Mouse (Mus musculus) ZHBTc4 (cell line): ENCODE data around the gene Antxr1.

Experiments used
- DNase-seq: peaks from one replicate; pipeline ENCODE4 v3.0.0-alpha.2; 2011; ENCODE audit warnings: low read depth, low spot score

The Antxr1 gene

DNA sequence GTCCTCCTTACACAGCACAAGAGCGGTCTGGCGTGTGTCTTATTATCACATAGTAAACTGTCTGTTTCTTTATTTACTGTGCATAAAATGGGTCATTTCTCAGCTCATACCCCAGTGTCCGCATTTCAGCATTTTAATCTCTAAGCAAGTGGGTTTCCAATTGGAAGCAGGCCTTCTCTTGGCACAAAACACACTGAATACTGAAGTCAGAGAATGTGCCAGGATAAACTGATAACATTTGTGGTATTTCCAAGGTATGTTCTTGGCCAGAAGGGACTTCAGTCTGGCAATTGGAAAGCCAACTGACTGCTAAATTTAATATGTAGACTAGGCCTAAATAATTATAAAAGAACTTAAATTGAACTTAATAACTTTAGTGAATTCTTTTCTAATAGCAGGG is 84.9 kb downstream of the Antxr1 start:
- DNase-seq, result no peak

DNA sequence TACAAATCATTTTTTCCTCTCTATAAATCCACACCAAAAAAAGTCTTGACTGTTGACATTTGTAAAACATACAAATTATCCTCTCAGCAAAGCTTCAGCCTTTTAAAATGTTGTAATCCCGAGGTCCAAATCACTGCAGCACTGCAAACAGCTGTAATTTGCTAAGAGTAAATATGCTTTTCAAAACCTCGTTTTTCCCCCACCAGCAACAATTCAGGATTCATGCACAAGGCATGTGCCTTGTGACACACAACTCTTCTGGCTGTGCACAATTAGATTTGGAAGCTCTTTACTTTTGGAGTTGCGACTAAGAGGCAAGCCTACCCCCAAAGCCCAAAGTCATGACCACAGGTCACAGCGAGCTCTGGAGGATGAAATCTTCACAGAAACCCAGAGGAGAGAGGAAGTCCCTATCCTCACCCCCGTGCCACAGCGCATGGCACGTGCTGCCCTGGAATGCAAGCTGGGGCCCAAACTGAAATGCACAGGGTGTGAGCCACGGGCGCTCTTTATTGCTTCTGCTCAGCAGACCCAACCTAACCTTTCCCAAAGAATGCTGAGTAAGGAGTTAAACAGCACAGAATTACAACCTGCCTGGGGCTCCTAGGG is 87.3 kb downstream of the Antxr1 start:
- DNase-seq, result no peak

- DNase-seq, result no peak
These were observed 91.2 kb downstream of the Antxr1 start for GRCm38 (mm10) chr6:87244117-87245100.

DNA sequence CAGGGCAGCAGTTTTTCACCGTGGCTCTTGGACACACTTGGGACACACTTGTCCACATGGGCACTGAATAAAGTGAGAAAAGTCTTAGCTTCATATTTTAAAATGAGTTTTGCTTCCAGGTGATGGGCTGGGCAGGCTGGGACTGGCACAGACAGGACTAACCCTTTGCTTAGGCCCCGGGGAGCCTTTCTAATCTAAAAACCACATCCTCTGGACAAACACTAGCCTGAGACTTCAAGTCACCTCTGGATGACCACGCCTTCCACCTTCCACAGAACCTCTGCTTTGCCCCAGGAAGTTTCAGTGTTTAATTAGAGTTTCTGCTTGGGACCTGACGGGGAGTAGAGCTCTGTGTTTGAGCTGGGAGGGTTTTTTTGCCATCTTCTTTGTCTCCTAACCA is 98.4 kb downstream of the Antxr1 start:
- DNase-seq, result no peak

DNA sequence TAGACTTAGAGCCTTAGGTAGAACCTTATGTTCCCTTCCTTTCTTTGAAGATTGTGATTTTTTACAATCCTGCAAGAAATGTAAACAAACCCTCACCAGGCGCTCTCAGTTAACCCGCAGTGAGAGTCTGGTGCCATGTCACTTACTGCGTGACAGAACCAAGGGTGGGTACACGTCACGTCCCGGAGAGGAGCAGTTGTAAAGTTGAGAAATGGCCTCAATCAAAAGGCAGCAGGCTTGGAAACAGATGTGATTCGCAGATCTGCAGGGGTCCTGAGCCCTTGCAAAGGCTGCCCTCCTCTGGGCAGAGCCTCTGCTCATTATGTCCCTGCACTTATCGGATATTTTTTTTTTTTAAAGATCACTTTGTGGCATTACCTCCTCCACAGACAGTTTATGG is 99.6 kb downstream of the Antxr1 start:
- no peak for DNase-seq

GRCm38 (mm10) chr6:87233111-87233510 is 102.5 kb downstream of the Antxr1 start:
- no peak for DNase-seq

DNA sequence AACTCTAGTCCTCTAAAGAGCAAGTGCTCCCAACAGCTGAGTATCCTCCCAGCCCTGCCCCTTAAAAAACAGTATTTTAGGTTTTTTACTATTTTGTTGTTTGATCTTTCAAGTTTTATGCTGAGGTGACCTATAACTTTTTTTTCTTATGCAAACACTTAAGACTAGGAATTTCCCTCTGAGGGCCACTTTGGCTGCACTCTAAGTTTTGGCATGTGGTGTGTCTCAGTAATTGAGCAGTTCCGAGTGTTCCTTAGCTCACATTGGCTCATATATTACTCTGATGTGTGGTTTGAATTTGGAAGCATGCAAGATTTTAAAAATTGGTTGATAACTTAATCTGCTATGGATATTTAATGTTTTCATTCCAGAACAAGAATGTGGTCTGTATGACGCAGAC is 105.6 kb downstream of the Antxr1 start:
- no peak for DNase-seq

DNA sequence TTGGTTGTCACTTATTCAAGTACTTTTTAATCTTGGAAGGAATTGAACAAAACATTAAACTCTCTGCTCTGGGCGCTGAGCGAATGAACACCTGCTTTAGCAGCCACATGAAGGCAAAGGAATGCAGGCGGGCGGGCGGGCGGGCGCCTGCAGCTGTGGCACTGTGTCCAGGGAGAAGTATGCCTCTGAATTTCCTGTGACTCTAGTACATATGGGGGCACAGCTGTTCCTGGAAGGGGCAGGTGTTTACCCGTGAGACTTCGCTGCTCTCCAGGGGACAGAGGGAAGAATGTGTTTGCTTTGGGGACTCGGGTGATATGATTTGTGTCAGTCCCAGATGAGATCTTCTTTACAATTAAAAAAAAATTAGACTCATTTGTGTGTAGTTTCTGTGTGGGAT is 107.7 kb downstream of the Antxr1 start:
- DNase-seq, result no peak

DNA sequence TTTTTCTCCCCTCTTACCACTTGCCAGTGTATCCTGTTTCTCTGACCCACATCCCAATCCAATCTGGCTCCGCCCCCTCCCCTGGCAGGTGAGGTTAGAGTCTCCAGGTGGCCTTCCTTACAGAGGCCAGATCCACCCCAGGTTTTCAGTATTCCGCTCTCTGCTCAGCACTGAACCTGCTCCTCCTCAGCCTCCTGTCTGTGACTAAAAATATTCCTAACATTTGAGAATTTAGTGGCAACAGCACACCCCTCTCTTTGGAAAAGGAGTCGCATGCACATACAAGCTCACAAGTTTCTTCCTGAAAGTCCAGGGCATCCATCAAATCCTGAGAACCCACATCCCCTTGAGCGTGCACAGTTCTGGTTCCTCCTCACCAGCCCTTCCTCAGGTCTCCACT is 109.3 kb downstream of the Antxr1 start:
- DNase-seq, result no peak

DNA sequence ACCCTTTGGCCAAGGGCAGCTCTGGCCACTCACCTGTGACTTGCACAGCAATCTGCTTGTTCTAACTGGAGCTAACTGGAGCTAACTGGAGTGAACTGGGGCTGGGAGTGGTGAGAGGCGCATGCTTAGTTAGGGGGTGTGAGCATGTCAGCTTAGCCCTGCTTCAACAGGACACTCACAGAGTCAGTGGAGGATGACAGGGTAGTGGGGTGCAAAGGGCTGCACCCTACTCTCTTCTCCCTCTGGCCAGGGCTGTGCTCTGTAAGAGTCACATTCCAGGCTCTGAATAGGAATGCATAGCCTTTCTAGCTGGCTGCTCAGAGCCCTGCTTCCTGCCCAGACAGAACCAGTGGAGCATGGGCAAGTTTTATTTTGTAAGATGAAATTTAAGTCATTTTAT is 110.3 kb downstream of the Antxr1 start:
- peak; percentile 72 for DNase-seq

DNA sequence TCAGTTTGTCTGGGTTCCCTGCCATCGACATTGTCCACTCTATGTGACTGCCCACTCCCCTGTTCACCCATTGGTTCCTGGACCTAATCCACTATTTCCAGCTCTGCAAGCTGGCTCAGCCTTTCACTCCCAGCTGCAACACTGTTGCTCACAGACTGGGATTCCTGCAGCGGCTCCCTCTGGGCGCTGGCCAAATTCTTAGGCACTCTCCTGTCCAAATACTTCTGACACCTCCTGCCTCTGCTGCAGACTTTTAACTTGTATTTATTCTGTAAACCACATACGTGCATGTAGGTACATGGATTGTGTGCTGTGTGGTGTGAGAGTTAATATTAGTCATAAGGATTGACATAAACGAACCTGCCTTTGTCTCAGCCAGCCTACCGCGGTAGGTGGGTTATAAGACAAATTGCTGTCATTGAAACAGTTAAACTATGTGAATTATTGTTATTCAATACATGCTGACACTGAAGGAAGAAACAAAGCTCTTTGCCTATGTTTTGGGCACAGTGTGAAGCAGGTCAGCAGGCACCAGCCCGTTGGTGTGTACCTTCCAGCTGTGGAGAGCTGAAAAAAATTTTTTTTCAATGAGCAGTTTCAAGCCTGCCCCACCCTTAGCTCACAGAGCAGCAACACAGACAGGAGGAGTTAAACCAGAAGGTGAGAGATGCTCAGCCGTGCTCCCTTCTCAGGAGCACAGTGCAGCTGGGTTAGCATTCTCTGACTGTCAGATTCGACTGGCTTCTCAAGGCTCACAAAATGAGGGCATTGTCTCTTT is 112.6 kb downstream of the Antxr1 start:
- no peak for DNase-seq

DNA sequence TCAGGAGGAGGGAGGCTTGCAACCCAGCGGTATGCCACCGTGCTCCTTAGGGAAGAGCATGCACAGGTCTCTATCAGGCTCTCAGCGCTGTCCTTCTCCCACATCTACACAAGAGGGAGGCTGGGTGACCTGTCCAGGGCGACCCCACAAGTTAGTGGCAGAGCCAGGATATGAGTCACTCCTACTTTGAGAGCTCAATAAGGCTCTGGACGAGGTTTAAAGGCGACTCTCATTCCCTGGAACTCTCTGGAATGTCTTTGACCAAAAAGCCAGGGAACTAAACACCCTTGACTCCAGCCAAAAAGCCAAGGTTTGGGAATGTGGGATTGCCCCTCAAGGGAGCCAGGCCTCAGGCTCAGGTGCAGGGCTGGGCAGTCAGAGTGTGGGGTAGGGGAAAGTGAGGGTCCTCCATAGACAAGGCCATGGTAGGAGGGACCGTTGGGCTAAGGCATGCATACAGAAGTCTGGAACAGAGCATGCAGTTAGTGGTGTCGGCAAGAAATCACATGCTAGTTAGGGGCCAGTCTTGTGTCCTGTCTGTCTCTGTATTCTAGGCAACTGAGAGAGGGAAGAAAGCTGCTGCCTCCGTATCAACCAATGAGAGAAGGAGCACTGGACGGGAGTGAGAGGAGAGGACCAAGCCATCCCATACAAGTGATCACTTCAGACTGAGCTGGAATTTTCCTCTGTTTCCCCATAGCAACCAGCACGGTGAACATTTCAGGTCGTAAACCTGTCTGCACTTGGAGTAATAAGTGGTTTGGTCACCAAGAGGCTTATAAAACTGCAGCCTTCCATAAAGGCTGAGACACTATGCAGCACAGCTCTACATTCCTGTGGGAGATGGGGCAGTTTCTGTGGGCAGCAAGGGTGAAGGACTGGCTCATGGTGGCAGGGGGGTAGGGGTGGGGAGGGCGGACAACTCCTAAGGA is 116.3 kb downstream of the Antxr1 start:
- DNase-seq, result no peak

- DNase-seq, result no peak
These were observed 119.5 kb downstream of the Antxr1 start for GRCm38 (mm10) chr6:87216114-87216591.

DNA sequence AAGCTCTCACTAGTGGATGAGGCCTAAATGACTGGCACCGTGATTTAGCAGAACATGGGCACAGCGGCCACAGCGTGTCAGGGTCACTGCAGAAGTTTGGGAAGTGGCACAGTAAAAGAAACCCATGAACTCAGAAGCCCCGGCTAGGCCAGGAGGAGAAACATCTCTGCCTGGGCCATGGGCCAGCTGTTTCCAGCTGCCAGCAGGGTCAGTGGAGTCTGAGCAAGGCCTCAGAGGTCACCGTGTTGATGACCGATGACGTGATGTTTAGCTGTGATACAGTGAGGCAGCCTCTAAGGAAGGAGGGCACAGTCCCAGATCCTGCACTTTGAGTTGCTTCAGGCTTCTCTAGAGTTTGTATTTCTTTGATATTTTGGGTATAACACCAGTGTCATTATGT is 122.4 kb downstream of the Antxr1 start:
- DNase-seq, result no peak

- peak; percentile 65 for DNase-seq
These were observed 124.1 kb downstream of the Antxr1 start for GRCm38 (mm10) chr6:87211551-87211950.

DNA sequence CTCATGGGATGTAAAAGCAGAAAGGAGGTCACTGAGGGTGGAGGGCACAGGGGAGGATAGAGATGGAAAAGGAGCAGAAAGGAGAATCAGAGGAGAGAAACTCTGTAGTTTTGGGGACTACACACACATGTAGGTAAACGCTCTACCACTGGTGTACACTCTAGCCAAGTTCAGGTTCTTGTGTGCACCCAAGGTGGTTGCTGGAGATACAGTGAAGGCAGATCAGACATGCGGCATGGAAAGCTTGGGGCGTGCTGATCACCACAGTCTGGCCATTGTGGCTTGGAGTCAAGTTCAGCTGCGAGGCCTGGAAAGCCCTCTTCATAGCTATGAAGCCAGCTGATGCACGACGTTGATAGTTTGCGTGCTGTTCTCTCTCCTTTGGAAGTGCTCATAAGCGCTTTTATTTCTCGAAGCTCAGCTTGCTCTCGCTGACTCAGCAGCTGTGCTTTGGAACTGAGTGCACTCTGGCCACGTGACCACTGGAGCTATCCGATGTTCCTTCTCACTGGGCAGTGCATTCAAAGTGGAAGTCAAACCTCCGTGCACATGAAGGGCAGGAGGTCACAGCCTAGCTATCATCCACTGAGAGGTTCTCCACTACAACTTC is 128.1 kb downstream of the Antxr1 start:
- no peak for DNase-seq

DNA sequence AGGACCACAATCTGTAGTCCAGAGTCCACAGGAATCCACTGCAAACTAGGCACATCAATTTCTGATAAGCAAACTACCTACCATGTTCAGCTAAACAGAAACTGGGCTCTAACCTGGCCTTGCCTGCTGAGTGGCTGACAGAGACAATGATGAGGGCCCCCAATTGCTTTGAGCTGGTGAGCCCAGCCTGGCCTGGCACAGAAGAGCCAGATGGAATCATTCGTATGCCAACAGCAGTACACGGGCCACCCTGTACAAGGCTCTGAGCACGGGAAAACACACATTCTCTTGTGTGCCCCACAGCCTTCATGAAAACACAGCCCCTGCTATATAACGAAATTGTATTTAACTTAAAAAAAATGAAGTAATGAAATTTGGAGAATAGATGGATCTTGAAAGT is 128.8 kb downstream of the Antxr1 start:
- DNase-seq, result no peak

GRCm38 (mm10) chr6:87203467-87203866 is 132.2 kb downstream of the Antxr1 start:
- no peak for DNase-seq

DNA sequence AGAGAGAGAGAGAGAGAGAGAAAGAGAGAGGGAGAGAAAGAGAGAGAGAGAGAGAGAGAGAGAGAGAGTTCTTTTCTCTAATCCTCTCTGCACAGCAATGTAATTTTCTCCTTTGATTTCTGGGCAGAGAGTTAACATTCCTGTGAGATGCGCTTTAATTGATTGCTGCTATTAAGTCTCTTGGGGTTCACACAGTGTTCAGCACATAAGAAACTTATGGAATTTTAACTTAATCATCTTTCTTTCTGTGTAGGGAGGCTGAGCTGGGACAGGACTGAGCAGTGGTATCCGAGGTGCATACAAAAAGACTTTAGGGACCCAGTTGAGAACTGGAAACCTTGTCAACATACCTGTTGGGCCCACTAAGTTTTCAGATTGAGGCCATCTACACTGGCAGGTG is 132.6 kb downstream of the Antxr1 start:
- DNase-seq, result no peak

DNA sequence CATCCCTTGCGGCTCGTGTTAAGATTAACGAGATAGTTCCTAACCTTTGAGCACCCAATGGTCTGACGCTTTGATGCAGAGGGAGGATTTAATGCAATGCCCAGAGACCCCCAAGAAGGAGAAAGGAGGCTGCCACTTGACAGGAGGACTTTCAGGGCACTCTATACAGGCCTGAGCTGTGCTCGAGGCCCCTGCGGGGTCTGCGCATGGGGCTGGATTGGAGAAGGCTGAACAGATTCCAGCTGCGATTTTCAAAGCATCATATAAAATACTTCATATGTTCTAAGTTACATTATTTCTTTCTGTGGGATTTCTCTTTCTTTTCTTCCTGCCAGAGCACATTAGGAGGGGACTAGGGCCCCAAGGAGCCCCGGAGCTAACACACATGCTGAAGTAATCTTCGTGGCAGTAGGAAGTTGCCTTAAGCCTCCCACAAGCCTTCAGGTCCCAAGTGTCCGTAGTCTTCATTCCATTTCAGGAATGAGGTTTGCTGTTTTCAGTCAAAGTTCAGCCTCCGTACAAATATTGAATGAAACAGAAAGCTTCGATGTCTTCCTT is 133.5 kb downstream of the Antxr1 start:
- DNase-seq, result no peak
